Mouse (Mus musculus): Measurements from ENCODE around the gene Ulk1.
A peak's percentile ranks its signal among the peaks of the same experiment; 100 is the strongest.
"Not testable (repeated sequence)": the region's sequence is repeated elsewhere in the genome, so short reads cannot be mapped to it uniquely, and the experiment has no call there.

Gene Ulk1

DNA sequence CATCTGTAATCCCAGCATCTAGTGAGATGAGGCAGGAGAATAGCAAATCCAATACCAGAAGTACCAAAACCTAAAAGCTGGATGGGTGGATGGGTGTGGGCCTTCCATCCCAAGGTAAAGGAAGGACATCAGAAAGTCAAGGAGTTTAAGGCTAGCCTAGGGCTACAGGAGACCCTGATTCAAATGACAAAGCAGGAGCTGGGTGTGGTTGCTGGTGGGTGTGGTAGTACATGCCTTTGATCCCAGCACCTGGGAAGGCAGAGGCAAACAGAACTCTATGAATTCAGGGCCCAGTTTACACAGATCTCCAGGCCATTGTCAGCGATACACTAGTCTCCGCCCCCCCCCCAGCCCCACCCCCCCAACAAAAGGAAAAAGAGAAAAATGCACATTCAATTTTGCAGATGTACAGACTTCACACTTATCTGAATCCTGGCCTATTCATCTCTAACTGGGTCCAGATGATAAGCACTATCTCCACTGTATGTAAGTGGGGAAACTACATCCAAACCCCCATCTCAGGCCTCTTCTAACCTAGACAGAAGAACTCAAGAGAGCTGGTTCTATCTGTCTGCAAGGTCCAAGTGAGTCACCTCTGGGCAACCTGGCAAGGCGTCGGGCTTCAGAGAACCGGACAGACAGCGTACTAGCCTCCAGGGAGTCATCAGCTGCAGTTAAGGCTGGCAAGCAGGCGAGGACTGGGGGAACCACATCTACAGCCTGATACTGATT, 5.7 kb downstream of the Ulk1 start:
- DNase-seq: peak; percentile 42

DNA sequence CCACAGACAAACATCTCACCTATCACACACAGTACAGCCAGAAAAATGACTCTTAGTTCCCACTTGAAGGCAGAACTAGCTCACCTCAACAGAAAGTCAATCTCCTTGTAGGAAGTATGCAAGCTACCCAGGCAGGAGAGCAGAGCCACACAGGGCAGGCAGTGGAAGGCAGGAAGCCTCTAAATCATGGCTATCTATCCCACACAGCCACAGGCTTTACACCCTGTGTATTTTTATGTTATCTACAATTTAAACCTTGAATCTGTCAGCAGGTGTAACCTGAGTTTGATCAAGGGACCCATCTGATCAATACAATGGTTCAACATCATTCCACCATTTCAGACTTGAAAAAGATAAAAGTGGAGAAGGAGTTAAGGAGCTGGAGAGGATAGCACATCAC, 7.1 kb downstream of the Ulk1 start:
- no peak for DNase-seq

DNA sequence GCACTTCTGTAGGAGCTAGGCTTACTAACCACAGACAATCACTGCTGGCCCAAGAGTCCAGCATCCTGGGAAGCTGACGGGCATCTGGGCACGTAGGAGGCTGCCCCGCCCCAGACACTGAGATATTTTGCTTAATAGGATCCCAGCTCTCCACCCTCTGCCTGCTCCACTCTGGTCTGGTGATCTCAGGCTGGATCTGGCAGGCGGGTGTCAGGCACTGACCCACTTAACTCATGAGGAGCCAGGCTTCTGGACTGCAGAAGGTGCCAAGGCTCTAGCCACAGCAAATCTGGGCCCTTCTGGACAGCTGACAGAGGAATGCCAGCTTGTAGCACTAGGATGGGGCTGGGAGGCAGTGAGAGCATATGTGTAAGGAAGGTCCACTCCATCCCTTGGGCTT, 7.7 kb downstream of the Ulk1 start:
- peak; percentile 96 for DNase-seq

DNA sequence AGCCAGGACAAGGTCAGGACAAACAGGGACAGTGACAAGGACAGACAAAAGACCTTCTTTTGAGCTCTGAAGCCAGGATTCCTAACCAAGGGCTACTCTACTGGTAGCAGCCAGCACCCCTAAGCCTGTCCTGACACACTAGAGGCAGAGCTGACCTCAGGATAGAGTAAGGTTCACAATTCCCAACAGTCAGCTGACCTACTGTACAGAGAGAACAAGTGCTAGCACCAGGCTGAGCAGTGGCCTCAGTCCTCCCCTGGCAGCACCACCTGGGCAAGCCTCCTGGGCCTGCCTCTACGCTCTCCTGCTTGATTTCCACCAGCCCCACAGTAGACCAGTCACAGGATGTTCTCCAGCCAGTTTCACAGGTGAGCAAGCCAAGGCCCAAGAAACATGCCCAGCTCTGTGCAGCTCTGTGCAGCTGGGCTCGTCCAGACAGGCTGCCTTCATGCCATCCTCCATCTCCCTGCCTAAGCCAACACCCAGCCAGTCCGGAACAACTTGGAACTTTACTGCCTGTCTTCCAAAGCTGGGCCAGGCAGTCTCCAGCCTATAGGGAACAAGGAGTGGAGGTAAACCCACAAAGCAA, 8.8 kb downstream of the Ulk1 start:
- peak; percentile 49 for DNase-seq

DNA sequence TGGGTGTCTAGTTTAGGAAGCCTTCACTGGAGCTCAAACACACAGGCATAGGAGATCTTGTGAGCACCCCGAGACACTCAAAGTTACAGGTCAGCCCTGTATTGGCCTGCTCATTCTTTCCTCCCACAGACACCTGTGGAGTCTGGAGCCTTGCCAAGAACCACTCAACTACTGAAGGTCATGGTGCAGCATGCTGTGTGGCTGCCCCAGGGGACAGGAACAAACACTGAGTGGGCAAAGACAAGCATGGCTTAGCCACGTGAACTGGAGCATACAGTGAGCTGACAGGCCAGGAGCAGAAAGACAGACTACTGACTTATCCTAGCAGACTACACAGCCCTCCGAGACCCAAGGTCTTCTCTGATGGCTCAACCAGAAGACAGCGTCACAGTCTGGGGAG, 12.2 kb downstream of the Ulk1 start:
- DNase-seq: peak; percentile 59

DNA sequence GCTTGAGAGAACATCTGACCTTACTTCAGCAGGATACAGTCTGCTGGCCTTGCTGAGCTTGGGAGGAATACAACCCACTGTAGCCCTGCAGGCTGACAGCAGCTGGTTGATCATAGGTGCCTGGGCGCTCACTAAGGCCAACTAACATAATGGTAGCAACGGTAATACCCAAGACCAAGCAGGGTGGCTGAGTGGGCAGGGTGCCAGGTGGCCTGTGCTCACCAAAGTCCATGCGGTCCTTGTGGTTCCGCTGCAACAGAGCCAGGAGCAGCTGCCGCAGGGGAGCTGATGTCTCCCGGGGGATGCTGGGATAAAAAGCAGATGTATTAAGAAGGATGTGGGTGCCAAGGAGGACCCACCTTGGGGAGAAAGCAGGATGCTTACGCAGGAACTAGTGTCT, 15.5 kb downstream of the Ulk1 start:
- no peak for DNase-seq

DNA sequence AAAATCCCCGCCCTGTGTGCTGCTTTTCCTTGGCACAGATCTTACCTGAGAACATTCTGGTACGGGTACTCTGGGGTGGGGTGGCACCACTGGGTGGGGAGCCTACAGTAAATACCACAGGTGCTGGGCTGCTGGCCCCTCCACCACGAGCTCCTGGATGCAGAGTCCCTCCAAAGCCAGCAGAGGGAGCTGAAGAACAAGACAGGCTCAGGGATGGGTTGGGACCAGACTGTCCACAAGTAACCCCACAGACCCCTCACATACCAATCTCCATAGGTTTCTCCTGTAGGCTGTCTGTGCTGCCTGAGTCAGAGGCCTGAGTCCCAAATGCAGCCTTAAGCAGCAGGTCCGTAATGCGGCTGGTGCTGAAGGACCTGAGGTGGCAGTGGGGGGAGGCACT, 21.2 kb downstream of the Ulk1 start:
- DNase-seq: peak; percentile 59

DNA sequence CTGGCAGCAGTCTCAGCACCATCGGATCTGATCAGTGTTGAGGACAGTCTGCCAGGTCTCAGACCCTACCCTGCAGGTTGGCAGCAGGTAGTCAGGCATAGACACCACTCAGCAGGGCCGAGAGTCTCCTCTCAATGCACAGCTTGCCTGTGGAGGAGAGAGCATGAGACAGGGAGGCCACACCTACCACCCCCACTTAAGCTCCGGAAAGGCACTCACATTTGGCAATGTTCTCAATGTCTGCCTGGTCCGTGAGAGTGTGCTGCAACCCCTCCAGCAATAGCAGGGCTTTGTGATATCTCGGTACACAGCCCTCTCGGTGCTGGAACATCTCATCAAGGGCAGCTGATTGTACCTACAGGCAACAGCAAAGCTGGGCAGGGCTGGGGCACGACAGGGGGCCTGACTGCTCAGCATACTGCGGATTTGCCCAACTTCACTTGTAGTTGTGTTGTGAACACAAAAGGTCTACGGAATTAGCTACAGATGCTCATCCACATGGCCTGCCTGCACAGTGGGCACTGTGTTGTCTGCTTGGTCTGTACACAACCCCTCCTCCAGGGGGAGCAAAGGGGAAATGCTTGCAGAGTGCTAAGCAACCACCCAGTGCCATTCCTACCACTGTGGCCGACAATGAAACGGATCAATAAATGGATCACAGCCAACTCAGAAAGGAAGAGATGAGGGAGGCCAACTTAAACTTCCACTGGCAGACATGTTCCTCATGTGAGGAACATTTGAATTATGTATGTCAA, 23.6 kb downstream of the Ulk1 start:
- peak; percentile 70 for DNase-seq

DNA sequence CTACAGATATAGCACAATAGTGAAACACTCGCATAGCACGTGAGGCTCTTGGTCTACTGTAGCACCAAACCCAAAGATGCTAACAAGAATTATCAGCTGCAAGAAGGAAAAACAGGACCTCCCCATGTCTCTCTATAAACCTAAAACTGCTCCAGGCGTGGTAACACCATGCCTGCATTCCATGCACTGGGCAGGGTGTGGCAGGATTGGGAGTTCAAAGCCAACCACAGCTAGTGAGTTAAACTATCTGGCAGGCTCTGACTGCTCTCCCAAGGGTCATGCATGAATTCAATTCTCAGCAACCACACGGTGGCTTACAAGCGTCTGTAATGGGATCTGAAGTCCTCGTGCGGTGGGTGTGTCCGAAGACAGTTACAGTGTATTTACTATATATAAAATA, 26.7 kb downstream of the Ulk1 start:
- no peak for DNase-seq

DNA sequence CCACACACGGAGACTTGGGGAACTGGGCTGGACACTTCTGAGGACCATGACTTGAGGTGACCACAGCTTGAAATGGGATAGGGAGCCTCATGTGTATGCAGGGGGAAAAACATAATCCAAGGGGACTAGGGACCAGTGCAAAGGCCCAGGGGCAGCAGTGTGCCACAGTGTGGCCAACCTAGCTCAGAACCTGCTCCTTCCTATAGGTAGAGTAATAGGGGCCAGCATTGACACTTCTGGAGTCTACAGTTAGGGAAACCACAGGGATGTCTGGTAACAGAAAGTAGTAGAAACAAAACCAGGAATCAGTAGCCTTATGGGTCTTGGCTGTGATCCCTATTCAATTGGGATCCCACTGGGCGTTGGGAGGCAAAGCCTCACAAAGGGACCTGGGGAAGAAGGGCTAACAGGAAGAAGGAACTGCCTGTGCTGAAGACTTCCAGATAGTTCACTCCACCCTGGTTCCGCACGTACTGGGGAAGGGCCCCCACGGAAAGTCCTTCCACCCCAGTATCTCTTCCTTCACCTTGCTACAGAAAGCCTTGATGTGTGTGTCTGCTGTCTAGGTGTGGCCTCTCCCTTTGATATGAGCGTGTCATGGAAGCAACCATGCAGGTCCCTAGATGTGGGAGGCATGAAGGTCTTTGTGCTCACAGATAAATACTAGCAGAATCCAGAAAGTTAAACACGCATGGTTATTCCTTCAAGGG, 28.2 kb downstream of the Ulk1 start:
- peak; percentile 28 for DNase-seq

DNA sequence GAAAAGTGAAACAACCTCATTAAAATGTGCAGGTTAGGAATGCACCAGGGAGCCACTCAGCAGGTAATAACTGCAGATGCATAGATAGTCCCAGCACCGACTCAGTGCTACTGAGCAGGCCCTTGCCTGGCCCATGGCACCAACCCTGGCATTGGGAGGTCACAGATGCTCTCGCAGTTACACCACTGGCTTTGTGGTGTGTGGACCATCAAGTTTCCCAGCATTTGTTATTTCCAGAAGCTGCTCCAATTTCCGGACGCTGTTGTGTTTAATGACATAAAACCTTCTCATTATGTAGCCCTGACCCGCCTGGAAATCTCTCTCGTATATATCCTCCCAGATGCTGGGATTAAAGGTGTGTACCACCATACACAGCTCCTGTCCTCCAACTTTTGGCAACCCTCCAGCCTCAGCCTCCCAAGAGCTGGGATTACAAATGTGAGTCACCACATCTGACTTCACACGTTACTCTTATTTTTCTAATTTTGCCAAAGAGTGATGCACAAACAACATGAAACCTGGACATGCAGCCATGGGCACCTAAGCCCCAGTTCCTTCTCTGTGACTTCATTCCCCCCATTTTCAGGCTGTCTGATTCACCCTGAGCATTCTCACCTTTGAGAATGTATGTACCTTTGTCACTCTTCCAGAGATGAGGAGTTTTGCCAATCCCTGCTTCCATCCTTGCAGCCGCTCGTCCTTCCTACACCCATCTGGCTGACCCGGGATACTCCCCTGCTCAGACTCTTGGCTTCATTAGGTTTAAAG, 29.0 kb downstream of the Ulk1 start:
- peak; percentile 55 for DNase-seq

DNA sequence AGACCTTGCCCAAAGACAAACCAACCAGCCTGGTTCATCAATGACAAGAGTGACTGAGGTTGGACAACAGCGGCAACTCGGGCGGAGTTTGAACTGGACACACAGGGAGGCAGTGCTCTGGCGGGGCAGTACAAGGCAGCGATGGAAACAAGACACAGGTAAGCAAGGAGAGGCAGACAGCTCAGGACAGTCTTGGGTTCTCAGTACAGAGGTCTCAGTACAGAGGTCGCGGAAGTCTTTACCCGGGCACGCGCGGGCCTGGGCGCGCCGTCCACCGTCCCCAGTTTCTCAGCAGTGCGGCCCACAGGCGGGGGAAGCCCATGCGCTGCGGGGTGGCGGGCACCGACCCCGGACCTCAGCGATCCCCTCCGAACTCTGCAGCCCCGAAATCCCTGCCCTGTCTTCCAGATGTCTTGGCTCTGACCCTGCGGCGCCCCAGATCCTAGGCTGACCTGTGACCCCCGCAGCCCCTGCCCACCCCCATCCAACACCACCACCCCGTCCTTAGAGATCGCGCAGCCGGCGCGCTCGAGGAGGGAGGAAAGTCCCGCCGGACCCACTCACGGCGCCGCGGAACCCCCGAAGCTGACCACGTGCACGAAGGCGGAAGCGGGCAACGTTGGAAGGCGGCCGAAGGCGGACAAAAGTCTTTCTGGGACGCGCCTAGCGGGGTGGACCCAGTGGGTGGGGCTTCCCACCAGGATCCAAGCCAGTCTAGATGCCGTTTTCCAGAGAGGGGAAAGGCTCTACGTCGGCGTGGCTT, 29.7 kb downstream of the Ulk1 start, which contains the start of gene Pus1:
Pus1 (minus strand) TSS at position 662 of the 763 bp plus-strand sequence.
- DNase-seq: peak; percentile 90

DNA sequence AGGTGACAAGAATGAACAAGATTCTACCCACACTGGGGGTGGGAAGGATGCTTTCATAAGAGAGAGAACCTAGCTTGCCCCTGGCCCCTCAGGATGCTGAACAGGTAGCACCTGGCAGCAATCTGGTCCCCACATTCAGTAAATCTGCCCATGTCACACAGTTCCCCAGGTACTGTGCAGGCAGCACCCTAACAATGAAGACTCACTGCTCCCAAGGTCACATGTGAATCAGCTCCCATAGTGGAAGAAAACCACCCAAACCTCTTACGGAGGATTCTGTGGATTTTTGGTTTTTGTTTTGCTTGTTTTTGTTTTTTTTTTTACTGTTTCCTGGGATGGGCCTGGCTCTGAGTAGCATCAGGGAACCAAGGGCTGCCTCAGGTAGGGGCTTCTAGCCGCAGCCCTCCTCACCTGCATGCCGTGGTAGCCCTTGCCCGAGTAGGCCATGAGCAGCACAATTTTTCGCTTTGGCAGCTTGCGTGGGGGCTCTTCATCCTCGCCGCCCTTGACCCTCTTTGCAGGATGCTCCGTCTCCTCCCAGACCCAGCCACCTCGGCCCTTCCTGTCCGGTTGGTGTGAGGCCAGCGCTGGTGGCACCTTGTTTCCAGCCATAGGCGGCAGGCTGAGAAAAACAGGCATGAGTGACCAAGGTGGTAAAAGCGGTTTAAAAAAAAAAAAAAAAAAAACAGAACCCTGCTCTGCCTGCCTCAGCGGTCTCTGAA, 30.5 kb downstream of the Ulk1 start:
- peak; percentile 50 for DNase-seq

DNA sequence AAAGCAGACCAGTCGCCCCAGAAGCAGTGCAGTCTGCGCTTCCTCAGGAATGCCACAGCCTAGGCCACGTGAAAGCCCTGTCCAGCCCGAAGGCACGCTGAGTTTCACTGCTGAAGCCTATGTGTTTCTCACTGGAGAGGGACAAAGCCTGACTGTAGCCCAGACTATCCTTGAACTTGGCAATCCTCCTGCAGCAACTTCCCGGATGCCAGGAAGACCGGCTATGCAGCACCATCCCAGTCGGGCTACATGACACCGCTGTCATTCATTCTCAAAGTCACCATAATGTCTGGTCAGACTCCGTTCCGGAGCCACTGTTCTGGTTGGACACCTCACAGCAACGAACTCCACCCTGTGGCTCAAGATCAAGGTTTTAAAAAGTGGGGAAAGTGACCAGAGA, 31.6 kb downstream of the Ulk1 start:
- DNase-seq: no peak

DNA sequence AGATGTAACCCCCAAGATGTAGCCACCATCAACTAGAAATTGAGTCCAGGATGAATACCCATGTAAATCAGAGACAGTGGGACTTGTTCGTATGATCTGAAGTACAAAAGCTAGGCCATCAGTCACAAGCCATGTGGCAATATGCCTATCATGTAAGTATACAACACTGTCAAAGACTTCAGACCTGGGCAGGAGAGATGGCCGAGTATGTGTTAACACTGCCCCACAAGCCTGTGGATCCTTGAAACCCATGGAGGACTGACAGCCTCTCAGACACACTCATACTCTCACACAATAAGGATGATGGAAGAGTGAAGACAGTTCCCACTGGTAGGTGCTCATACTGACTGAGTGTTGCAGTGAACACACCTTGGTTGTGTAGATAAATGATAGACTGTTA, 33.8 kb downstream of the Ulk1 start:
- no peak for DNase-seq

DNA sequence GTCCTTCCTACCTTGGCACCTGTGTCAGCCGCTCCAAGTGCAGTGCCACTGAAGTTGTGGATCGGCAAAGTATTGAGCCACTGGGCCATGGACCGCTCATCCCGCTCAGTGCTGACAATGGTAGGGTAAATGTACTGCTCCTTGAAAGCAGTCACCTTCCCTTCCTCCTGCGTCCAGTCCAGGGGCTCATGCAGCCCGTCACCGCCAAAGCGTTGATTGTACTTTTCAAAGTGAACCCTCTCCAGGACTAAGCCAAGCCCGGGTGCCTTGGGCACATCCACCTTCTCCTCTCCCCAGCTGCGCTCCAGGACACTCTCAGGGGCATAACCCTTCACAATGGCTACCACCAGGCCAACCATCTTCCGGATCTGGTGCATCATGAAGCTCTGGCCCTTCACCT, 35.4 kb downstream of the Ulk1 start:
- no peak for DNase-seq

DNA sequence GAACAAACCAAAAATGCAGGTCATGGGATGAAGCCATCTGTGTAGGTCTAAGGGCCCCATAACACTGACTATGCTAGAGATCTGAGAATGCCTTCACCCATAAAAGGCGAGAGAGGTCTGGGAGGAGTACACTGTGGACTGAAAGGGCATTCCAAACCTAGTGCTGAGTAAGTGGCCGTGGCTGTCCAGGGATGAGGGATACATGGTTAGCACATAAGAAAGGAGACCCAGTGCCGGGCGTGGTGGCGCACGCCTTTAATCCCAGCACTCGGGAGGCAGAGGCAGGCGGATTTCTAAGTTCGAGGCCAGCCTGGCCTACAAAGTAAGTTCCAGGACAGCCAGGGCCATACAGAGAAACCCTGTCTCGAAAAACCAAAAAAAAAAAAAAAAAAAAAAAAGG, 37.0 kb downstream of the Ulk1 start:
- DNase-seq: not testable (repeated sequence)

DNA sequence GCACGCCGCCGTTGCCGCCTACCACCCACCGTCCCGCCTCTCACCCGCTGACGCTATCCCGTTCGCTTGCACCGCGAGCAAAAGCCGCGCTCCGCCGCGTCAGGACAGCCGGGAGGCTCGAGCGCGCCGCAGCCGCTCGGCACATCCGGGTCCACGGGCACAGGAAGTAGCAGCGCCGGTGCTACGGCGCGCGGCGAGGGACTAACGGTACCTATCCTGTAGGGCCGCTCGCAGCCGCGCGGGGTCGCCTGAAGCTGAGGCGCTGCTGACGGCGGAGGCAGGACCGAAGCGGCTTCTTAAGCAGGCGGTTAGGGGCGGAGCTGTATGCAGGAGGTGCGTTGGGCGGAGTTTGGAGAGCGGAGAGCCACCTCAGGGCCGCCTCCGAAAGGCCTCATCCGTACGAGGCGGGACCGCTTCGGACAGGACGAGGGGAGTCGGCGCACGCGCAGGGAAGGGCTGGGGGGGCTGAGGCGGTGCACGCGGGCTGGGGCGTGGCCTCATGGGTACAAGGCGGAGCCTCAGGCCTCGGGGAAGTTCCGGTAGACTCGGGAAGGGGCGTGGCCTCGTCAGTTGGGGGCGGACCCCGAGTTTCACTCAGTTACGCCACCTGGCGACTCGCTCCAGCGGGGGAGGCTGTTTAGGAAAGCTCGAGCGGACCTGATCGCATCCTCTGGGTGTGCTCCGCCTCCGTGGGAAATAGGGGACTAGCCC, 39.3 kb downstream of the Ulk1 start, which contains the start of gene Ep400:
Ep400 (minus strand) TSS at position 270 of the 711 bp plus-strand sequence.
- DNase-seq: peak; percentile 100

DNA sequence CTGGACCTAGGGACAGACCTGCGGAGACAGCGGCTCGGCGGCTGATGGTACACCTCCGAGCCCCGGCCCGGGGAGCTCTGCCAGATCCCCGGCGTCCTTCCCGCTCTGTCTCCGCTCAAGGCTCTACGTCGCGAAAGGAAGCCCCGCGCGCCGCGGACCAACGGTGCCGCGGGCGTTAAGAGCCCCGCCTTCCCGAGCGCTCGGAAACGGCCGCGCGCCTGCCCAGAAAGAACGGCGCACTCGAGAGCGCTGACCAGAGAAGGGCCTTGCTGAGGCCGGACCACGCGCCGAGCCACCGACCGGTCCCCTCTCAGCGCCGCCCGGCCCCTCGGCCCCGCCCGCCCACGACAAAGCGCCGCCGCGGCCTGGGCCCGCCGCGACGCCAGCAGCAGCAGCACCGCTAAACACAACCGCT, 39.9 kb downstream of the Ulk1 start:
- peak; percentile 76 for DNase-seq

DNA sequence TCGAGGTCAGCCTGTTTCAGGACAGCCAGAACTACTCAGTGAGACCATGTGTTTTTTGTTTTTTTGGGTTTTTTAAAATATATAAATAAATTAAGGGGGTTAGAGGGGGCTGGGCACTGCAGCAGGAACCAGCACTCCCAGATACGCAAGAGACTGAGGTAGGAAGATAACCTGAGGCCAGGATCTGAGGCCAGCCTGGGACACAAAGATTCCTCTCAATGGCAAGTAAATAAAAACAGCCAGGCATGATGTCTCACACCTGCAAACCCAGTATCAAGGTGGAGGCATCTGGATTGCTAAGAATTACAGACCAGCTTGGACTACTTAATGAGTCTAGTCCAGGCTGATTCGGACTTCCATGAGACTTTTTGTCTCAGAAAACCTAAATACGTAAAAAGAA, 40.6 kb downstream of the Ulk1 start:
- DNase-seq: peak; percentile 42
